Mouse (Mus musculus) hindbrain, embryonic 11.5 days (tissue): ENCODE results near the gene Blcap. TPM values are rescaled to one million over a fixed set of nuclear protein-coding genes. Genes with fewer than 3 reads are reported as not detected.

ENCODE experiments used
- ATAC-seq: fragments of 200-750 bp; cut with Nextera tagmentation; 2 replicates; pipeline ENCODE4 v1.8.0; 2017; ENCODE audit warnings: mild to moderate bottlenecking, moderate TSS enrichment, moderate library complexity; ENCODE audit not compliant: low FRiP score
- DNase-seq: peaks from one replicate; pipeline ENCODE4 v3.0.0-alpha.2; 2015; ENCODE audit warnings: low spot score
- H3K27ac ChIP-seq: fragments of 300-500 bp; sonication (generic); 2 replicates; pipeline ENCODE4 v1.5.1; 2014; ENCODE audit warnings: mild to moderate bottlenecking, low read depth, low read length
- H3K27me3 ChIP-seq: fragments of 300-500 bp; sonication (generic); 2 replicates; pipeline ENCODE4 v1.6.1; 2014; ENCODE audit warnings: mild to moderate bottlenecking, low read length, moderate library complexity, mixed read lengths; ENCODE audit not compliant: control insufficient read depth, insufficient read depth
- H3K36me3 ChIP-seq: fragments of 300-500 bp; sonication (generic); 2 replicates; pipeline ENCODE4 v1.6.1; 2014; ENCODE audit warnings: mild to moderate bottlenecking, low read length, moderate library complexity, mixed read lengths; ENCODE audit not compliant: control insufficient read depth, insufficient read depth
- H3K4me1 ChIP-seq: fragments of 300-500 bp; sonication (generic); replicated peaks from 2 replicates; pipeline ENCODE4 v1.6.1; 2014; ENCODE audit warnings: low read length, mixed read lengths; ENCODE audit not compliant: control insufficient read depth, insufficient read depth
- H3K4me2 ChIP-seq: fragments of 300-500 bp; sonication (generic); replicated peaks from 2 replicates; pipeline ENCODE4 v1.6.1; 2014; ENCODE audit warnings: mild to moderate bottlenecking, low read depth, low read length
- H3K4me3 ChIP-seq: fragments of 300-500 bp; sonication (generic); 2 replicates; pipeline ENCODE4 v1.5.1; 2014; ENCODE audit warnings: low read depth, low read length
- H3K9ac ChIP-seq: fragments of 300-500 bp; sonication (generic); 2 replicates; pipeline ENCODE4 v1.6.1; 2014; ENCODE audit warnings: low read depth, low read length
- H3K9me3 ChIP-seq: fragments of 300-500 bp; sonication (generic); 2 replicates; pipeline ENCODE4 v1.6.1; 2016; ENCODE audit warnings: low read length; ENCODE audit not compliant: control insufficient read depth
- WGBS: fragments of 180-500 bp; shearing (Covaris S2); extraction: QIAGEN DNeasy Blood & Tissue Kit; methylation state at CpG from one replicate; pipeline ENCODE4 v1.1.7; 2014; 5-methylcytosine and 5-hydroxymethylcytosine counted together
- polyA plus RNA-seq: library from polyadenylated mRNA; unstranded; fragments of >200 nt; fragmentation: Nextera tagmentation; extraction: Ambion mirVana; gene quantifications from 2 replicates; pipeline ENCODE4 v1.2.1, GENCODE M21; 2014

Gene Blcap
- polyA plus RNA-seq, 1 experiment from 2014 or later = 118 TPM

DNA sequence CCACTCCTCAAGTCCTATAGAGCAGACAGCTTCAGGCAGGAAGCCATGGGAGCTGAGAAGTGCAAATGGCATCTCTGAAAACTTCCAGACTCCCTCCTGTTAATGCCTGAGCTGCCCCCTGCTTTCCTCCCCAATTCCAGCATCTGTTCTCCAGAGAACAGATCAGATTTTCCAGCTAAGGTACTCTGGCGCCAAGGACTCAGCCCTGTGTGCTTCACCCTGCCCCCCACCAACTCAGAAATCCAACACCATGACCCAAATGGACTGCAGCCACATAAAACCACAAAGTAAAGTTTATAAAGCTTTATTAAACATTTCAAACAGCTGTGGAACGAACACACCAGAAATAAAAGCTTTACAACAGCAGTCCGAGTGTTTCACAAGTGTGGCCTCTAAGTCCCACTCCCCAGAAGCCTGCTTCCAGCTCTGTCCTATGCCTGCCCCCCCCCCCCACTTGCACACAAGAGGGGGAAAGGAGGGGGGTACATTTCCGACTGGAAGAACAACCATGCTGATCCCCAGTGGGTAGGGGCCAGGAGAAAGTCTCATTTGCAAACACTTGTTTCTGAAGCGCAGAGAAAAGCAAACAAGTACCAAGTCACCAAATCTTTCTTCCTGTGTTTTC, 14.9 kb downstream of the Blcap start:
- Histone ChIP-seq H3K36me3 (peaks cover 3% of the 10 kb centered on the region), H3K4me2 (no peak overlapping the region), H3K4me1 (peaks cover 2% of the 10 kb centered on the region; the same call in 1 of the 2 replicates), H3K27me3 (no peaks in the 10 kb centered on the region), H3K9me3 (no peaks in the 10 kb centered on the region; the same call in 1 of the 2 replicates), H3K9ac (no peak overlapping the region), H3K27ac (no peak overlapping the region), H3K4me3 (no peak overlapping the region)
- DNase-seq (no peak), ATAC-seq (no peak)
- 75% methylated on average over 5 of the region's 5 CpGs for WGBS

- Histone ChIP-seq H3K4me1 (no peaks in the 10 kb centered on the region; the same call in 1 of the 2 replicates), H3K36me3 (no peaks in the 10 kb centered on the region), H3K27me3 (no peaks in the 10 kb centered on the region), H3K4me3 (no peak overlapping the region), H3K27ac (no peak overlapping the region), H3K4me2 (no peak overlapping the region), H3K9ac (no peak overlapping the region), H3K9me3 (no peaks in the 10 kb centered on the region)
- 83% methylated on average over 10 of the region's 10 CpGs for WGBS
- DNase-seq (no peak), ATAC-seq (no peak)
Measured at GRCm38 (mm10) chr2:157552158-157552886, 18.8 kb downstream of the Blcap start.

DNA sequence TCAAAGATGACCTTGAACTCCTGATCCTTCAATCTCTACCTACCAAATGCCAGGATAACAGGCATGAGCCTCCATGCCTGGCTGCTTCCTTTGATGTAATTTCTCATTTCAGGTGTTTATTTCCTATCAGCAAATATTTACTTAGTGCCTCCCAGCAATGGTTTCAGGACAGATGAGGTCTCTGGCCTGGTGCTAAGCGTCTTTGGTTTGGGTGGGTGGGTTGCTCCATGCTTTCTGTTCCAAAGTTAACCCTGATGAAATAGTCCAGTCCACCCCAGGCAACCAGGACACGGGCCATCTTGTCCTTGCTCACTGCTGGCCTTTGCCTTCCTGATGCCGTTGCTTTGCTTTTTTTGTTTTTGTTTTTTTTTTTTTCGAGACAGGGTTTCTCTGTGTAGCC, 20.8 kb downstream of the Blcap start:
- no peak for ATAC-seq
- DNase-seq = no peak
- WGBS = 91% methylated on average over 4 of the region's 4 CpGs
- no peak overlapping the region for H3K4me3 ChIP-seq
- H3K36me3 ChIP-seq = no peaks in the 10 kb centered on the region
- H3K9me3 ChIP-seq = no peaks in the 10 kb centered on the region
- H3K4me2 ChIP-seq = no peak overlapping the region
- no peak overlapping the region for H3K9ac ChIP-seq
- no peaks in the 10 kb centered on the region for H3K27me3 ChIP-seq
- H3K27ac ChIP-seq = no peak overlapping the region
- H3K4me1 ChIP-seq = no peaks in the 10 kb centered on the region; the same call in none of the 2 replicates

DNA sequence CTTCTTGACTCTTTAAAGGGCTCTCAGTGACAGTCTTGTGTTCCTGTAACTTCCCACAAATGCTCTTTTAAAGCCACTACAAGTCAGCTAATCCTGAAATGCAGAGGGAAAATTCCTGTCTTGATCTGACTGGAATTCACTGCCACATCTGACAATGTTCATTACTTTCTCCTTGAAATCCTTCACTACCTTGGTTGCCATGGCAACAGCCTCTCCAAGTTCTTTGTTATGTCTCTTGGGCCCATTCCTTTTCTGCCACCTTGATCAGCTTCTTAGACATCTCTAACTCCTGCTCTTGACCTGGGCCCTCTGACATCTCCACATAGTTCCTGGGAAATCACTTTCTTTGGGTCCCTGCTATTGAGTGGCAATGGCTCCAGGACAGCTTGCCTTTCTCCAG, 24.4 kb downstream of the Blcap start:
- DNase-seq (no peak), ATAC-seq (no peak)
- H3K4me3 ChIP-seq = no peak overlapping the region
- no peaks in the 10 kb centered on the region for H3K27me3 ChIP-seq
- no peak overlapping the region for H3K9ac ChIP-seq
- no peaks in the 10 kb centered on the region for H3K9me3 ChIP-seq
- peaks cover 3% of the 10 kb centered on the region for H3K4me1 ChIP-seq
- H3K4me2 ChIP-seq = no peak overlapping the region
- H3K27ac ChIP-seq = no peak overlapping the region
- H3K36me3 ChIP-seq = no peaks in the 10 kb centered on the region

GRCm38 (mm10) chr2:157544333-157544888, 26.7 kb downstream of the Blcap start:
- no peak overlapping the region for H3K9ac ChIP-seq
- no peak for ATAC-seq
- DNase-seq = no peak
- H3K27ac ChIP-seq = no peak overlapping the region
- no peaks in the 10 kb centered on the region for H3K27me3 ChIP-seq
- no peaks in the 10 kb centered on the region for H3K36me3 ChIP-seq
- no peak overlapping the region for H3K4me2 ChIP-seq
- WGBS = 72% methylated on average over 9 of the region's 9 CpGs
- H3K9me3 ChIP-seq = no peaks in the 10 kb centered on the region
- no peak overlapping the region for H3K4me3 ChIP-seq
- H3K4me1 ChIP-seq = peaks cover 15% of the 10 kb centered on the region

DNA sequence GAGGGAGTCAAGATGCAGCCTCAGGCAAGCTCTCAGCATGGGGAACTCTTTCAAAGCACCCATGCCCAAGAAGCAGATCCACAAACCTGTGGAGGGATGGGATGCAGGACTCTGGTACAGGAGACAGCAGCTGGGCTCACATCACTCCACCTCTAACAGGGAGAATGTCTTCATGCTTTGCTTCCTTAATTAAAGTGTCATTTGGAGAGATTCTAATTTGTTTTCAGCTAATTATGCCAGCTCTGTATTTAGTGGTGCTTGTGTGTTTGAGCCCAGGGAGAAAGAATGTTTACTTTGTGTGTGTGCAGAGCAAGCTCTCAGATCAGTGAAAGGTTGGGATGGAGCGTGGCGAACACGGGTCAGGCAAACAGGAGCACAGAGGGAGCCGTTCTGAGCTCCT, 28.7 kb downstream of the Blcap start:
- DNase-seq (no peak), ATAC-seq (no peak)
- Histone ChIP-seq H3K4me3 (no peak overlapping the region), H3K4me2 (no peak overlapping the region), H3K4me1 (peaks cover 17% of the 10 kb centered on the region), H3K9me3 (no peaks in the 10 kb centered on the region), H3K27me3 (no peaks in the 10 kb centered on the region), H3K9ac (no peak overlapping the region), H3K36me3 (no peaks in the 10 kb centered on the region), H3K27ac (peak overlapping the region; percentile 45; the same call in 1 of the 2 replicates)
- 61% methylated on average over 4 of the region's 4 CpGs for WGBS

DNA sequence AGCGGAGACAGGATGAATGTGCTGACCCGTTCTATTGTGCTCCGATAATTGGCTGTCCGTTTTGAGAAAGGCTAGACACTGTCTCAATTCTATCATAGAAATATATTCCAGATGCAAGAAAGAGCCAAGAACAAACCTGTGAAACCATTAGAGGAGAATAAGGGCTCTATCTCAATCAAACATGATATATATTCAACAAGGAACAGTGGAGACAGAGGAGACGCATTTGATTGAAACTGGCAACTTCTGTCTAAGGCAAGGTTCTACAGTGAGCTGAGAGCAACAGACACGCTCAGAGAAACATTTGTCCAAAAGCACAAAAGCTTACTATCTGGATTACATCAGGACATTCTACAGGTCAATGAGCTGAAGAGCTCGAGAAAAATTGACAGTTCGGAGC, 29.4 kb downstream of the Blcap start:
- 53% methylated on average over 8 of the region's 8 CpGs for WGBS
- Histone ChIP-seq H3K9me3 (no peaks in the 10 kb centered on the region), H3K9ac (no peak overlapping the region; the same call in 1 of the 2 replicates), H3K4me1 (peaks cover 17% of the 10 kb centered on the region), H3K4me3 (no peak overlapping the region), H3K4me2 (no peak overlapping the region), H3K36me3 (no peaks in the 10 kb centered on the region), H3K27ac (peak overlapping the region; percentile 68; the same call in 1 of the 2 replicates), H3K27me3 (no peaks in the 10 kb centered on the region)
- DNase-seq (no peak), ATAC-seq (no peak)

DNA sequence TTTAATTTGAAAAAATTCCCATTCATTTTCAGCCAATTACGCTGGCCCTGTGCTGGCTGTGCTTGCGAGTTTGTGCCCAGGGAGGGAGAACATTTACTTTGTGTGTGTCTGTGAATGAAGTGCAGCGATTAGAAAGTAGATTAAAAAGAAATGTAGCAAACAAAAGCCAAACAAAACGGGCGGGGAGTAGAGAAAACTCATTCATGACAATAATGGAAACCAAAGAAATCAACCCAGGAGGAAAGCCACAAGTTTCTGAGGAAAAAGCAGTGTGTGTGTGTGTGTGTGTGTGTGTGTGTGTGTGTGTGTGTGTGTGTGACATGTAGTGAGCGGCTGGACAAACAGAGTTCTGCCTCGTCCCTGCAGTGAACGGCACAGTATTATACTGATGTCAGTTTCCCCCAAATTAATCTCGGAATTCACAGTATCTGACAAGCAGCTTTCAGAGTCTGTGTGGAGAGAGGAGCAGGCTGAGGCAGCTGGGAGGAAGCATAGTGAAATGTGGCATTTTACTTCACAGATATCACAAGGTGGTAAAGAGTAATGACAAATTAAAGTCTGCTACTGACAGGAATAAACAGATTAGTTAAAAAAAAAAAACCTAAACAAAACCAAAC, 30.0 kb downstream of the Blcap start:
- no peaks in the 10 kb centered on the region for H3K27me3 ChIP-seq
- H3K9me3 ChIP-seq = no peaks in the 10 kb centered on the region
- H3K4me3 ChIP-seq = no peak overlapping the region
- no peak overlapping the region for H3K4me2 ChIP-seq
- H3K4me1 ChIP-seq = peaks cover 17% of the 10 kb centered on the region
- H3K9ac ChIP-seq = peak overlapping the region; percentile 37; the same call in 1 of the 2 replicates
- WGBS = 34% methylated on average over 9 of the region's 9 CpGs
- H3K27ac ChIP-seq = peak overlapping the region; percentile 68
- H3K36me3 ChIP-seq = no peaks in the 10 kb centered on the region
- no peak for DNase-seq
- no peak for ATAC-seq
